ENCODE assay signal across 8 mouse cellular contexts in the genomic region with DNA sequence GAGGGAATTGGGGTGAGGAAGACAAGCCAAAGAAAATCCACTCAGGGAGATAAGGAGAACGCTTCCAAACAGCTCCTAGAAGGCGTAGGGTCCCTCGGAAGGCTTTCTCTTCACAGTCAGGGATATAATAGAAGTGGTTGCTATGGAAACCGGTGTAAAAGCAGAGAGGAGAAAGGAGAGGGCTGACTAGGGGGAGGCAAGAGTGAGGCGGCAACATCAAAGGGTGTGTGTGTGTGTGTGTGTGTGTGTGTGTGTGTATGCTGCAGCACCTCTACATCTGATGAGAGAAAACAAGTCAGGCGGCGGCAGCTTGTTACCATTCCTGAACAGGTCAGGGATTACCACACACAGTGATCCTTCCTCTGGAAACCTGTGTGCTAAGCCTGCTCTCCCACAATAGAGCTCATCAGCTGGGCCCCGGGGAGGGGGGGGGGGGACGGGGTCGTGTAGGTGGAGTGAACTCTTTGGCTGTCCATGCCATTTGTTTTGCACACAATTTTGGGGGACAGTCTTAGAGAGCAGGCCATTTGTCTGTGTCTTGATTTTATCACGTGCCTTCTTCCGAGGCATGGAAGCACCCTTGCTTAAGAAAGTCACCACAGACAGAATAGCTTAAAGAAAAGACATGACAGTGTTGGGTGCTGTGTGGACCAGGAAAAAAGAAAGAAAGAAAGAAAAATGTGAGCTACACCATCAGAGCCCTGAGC. TPM values are rescaled to one million over a fixed set of nuclear protein-coding genes. Genes with fewer than 3 reads are reported as not detected.
DNase-seq lines count a peak whose midpoint lies in the region; ATAC-seq and TF ChIP-seq lines count a peak whose summit lies in the region.

No protein-coding gene starts in this region.

- no peaks in the 10 kb centered on the region for H3K36me3 ChIP-seq in hindbrain, embryonic 13.5 days
- H3K36me3 ChIP-seq in midbrain, embryonic 11.5 days (ENCODE audit: control insufficient read depth, insufficient read depth, low read length) = no peaks in the 10 kb centered on the region

- peak; percentile 52 to 60 for DNase-seq in layer of hippocampus, adult 2 months (ENCODE audit: low spot score in 2 of 2)
- DNase-seq in layer of hippocampus, postnatal 25 days (ENCODE audit: extremely low spot score in 1 of 2, low spot score in 1 of 2) = no peak
- peak; percentile 85 for DNase-seq in embryo, embryonic 9.5 days (ENCODE audit: extremely low spot score)
- peak; percentile 99 for DNase-seq in midbrain, embryonic 11.5 days (ENCODE audit: low spot score, missing footprints)
- DNase-seq in telencephalon, adult 2 months (ENCODE audit: low read depth, low spot score) = peak; percentile 95
- no peak for DNase-seq in T-cell, adult 2 months (ENCODE audit: low spot score)
- no peak for DNase-seq in kidney, postnatal 10 days

- H3K4me2 ChIP-seq in hindbrain, embryonic 13.5 days = peak overlapping the region; percentile 27
- H3K4me2 ChIP-seq in midbrain, embryonic 11.5 days = peak overlapping the region; percentile 32

- H3K4me1 ChIP-seq in hindbrain, embryonic 13.5 days (replicated peaks) = peaks cover 53% of the 10 kb centered on the region
- peaks cover 43% of the 10 kb centered on the region for H3K4me1 ChIP-seq in midbrain, embryonic 11.5 days (ENCODE audit: control insufficient read depth, insufficient read depth, low read length)

- no peak overlapping the region for H3K4me3 ChIP-seq in layer of hippocampus, adult 2 months
- no peak overlapping the region for H3K4me3 ChIP-seq in hindbrain, embryonic 13.5 days
- no peak overlapping the region for H3K4me3 ChIP-seq in midbrain, embryonic 11.5 days (ENCODE audit: low read depth, low read length)

- peak; percentile 65 for ATAC-seq in hindbrain, embryonic 13.5 days (ENCODE audit: low FRiP score)
- ATAC-seq in midbrain, embryonic 11.5 days (ENCODE audit: low FRiP score) = peak; percentile 86

- peak overlapping the region; percentile 53 for H3K9ac ChIP-seq in hindbrain, embryonic 13.5 days
- H3K9ac ChIP-seq in midbrain, embryonic 11.5 days (ENCODE audit: low read length) = peak overlapping the region; percentile 22; the same call in 1 of the 2 replicates

- 4% methylated on average over 12 of the region's 12 CpGs for WGBS in hindbrain, embryonic 13.5 days
- WGBS in midbrain, embryonic 11.5 days = 6% methylated on average over 12 of the region's 12 CpGs

- no peaks in the 10 kb centered on the region for H3K9me3 ChIP-seq in hindbrain, embryonic 13.5 days
- H3K9me3 ChIP-seq in midbrain, embryonic 11.5 days (ENCODE audit: control insufficient read depth, low read length) = no peaks in the 10 kb centered on the region

- no peaks in the 10 kb centered on the region for H3K27me3 ChIP-seq in hindbrain, embryonic 13.5 days
- no peaks in the 10 kb centered on the region for H3K27me3 ChIP-seq in midbrain, embryonic 11.5 days (ENCODE audit: control insufficient read depth, insufficient read depth, low read length)

- no peak for TF ChIP-seq CTCF in layer of hippocampus, adult 2 months (conservative IDR thresholded peaks at IDR 0.05)

- H3K27ac ChIP-seq in layer of hippocampus, adult 2 months = peak overlapping the region; percentile 94
- peak overlapping the region; percentile 97 for H3K27ac ChIP-seq in hindbrain, embryonic 13.5 days
- H3K27ac ChIP-seq in midbrain, embryonic 11.5 days (ENCODE audit: low read depth, low read length) = peak overlapping the region; percentile 64

RNA-seq across cellular contexts. Expression of gene Irf2bp2, which starts 55.0 kb away (rescaled TPM):
- 10 to 100 TPM; 53.0 to 60.4 TPM for total RNA-seq in layer of hippocampus, adult 2 months (2021)
- 10 to 100 TPM; 55.4 to 59.0 TPM for total RNA-seq in layer of hippocampus, postnatal 25 days (2021)
- polyA plus RNA-seq in hindbrain, embryonic 13.5 days (2015; fragmentation: Nextera tagmentation; extraction: Ambion mirVana) = 9.0 TPM in 2 replicates
- polyA plus RNA-seq in midbrain, embryonic 11.5 days (2014; fragmentation: Nextera tagmentation; extraction: Ambion mirVana) = 4.4 and 4.5 TPM in 2 replicates

Comparison
In these comparisons a context has a peak if more than half of its experiments do, and no peak if none do; other contexts are left out.
1. DNase-seq: peak in layer of hippocampus, adult 2 months (2 of 2), embryo, embryonic 9.5 days (single experiment), midbrain, embryonic 11.5 days (single experiment) and telencephalon, adult 2 months (single experiment); none in layer of hippocampus, postnatal 25 days (0 of 2), T-cell, adult 2 months (single experiment) and kidney, postnatal 10 days (single experiment).
2. Peak in every context shown above with its lines, with median percentiles within 50 percentile points of each other: H3K27ac ChIP-seq.